Comparison of ENCODE assay signal across 27 mouse cellular contexts in the genomic region with DNA sequence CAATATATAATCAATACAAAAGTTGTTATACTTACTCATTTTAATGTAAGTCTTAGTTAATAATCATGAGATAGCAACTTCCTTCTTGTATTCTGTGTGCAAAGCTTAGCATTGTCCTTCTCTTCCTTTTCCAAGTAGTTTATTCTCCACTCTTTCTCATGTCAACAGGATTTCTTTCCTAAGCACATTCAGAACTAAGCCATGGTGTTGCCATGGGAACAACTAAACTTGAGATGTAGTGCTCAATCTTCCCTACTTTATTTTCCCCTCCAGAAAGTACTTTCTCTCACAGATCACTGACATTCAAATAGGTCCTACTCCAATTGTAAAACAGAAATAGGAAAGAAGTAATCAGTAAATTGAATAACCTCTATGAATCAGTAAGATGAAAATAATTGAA.
DNase-seq lines count a peak whose midpoint lies in the region; ATAC-seq and TF ChIP-seq lines count a peak whose summit lies in the region.
"Had no signal": no experiment of that assay in that cellular context is flagged by ENCODE, and none has a peak within 500 bp of the region (broad histone marks: within the 10 kb centered on the region; RNA-seq: fewer than 3 reads in every experiment).

No protein-coding gene starts in this region.

- no peak overlapping the region for H3K27ac ChIP-seq in forebrain, postnatal 0 days (ENCODE audit: low read depth, low read length)
- H3K27ac ChIP-seq in forebrain, embryonic 13.5 days: no peak overlapping the region
- no peak overlapping the region for H3K27ac ChIP-seq in midbrain, embryonic 14.5 days (replicated peaks; ENCODE audit: low read depth, low read length)
- H3K27ac ChIP-seq in midbrain, embryonic 16.5 days (ENCODE audit: low read length): no peak overlapping the region
- no peak overlapping the region for H3K27ac ChIP-seq in kidney, embryonic 14.5 days (ENCODE audit: low read depth, low read length)
- H3K27ac ChIP-seq: embryonic facial prominence, embryonic 12.5 days; embryonic facial prominence, embryonic 15.5 days; forebrain, embryonic 15.5 days; hindbrain, embryonic 13.5 days had no signal

- H3K4me2 ChIP-seq in forebrain, postnatal 0 days (ENCODE audit: low read depth): no peak overlapping the region
- H3K4me2 ChIP-seq in forebrain, embryonic 13.5 days: no peak overlapping the region
- no peak overlapping the region for H3K4me2 ChIP-seq in midbrain, embryonic 14.5 days (ENCODE audit: low read length)
- no peak overlapping the region for H3K4me2 ChIP-seq in midbrain, embryonic 16.5 days (ENCODE audit: low read length)
- H3K4me2 ChIP-seq in kidney, embryonic 14.5 days (replicated peaks; ENCODE audit: low read depth, low read length): no peak overlapping the region
- H3K4me2 ChIP-seq: embryonic facial prominence, embryonic 12.5 days; embryonic facial prominence, embryonic 15.5 days; forebrain, embryonic 15.5 days; heart, embryonic 11.5 days; hindbrain, embryonic 13.5 days had no signal

- no peak overlapping the region for H3K4me3 ChIP-seq in forebrain, postnatal 0 days (ENCODE audit: low read depth, low read length)
- H3K4me3 ChIP-seq in forebrain, embryonic 13.5 days: no peak overlapping the region
- H3K4me3 ChIP-seq in midbrain, embryonic 14.5 days (replicated peaks; ENCODE audit: low read depth, low read length): no peak overlapping the region
- H3K4me3 ChIP-seq in midbrain, embryonic 16.5 days (ENCODE audit: low read depth, low read length): no peak overlapping the region
- H3K4me3 ChIP-seq in kidney, embryonic 14.5 days (ENCODE audit: low read length): no peak overlapping the region
- H3K4me3 ChIP-seq: embryonic facial prominence, embryonic 12.5 days; embryonic facial prominence, embryonic 15.5 days; erythroblast, embryonic 14.5 days; forebrain, embryonic 15.5 days; hindbrain, embryonic 13.5 days had no signal

- H3K4me1 ChIP-seq in forebrain, postnatal 0 days (ENCODE audit: insufficient read depth): no peaks in the 10 kb centered on the region
- H3K4me1 ChIP-seq in forebrain, embryonic 13.5 days: no peaks in the 10 kb centered on the region
- H3K4me1 ChIP-seq in midbrain, embryonic 14.5 days (ENCODE audit: control insufficient read depth, insufficient read depth, low read length): no peaks in the 10 kb centered on the region
- H3K4me1 ChIP-seq in midbrain, embryonic 16.5 days (ENCODE audit: control insufficient read depth, insufficient read depth, low read length): no peaks in the 10 kb centered on the region
- no peaks in the 10 kb centered on the region for H3K4me1 ChIP-seq in kidney, embryonic 14.5 days (ENCODE audit: control insufficient read depth, insufficient read depth, low read length)
- H3K4me1 ChIP-seq: embryonic facial prominence, embryonic 12.5 days; embryonic facial prominence, embryonic 15.5 days; forebrain, embryonic 15.5 days; hindbrain, embryonic 13.5 days had no signal

- no peaks in the 10 kb centered on the region for H3K27me3 ChIP-seq in forebrain, postnatal 0 days (ENCODE audit: insufficient read depth, low read length)
- H3K27me3 ChIP-seq in forebrain, embryonic 13.5 days: no peaks in the 10 kb centered on the region
- H3K27me3 ChIP-seq in midbrain, embryonic 14.5 days (ENCODE audit: control insufficient read depth, insufficient read depth, low read length): no peaks in the 10 kb centered on the region
- no peaks in the 10 kb centered on the region for H3K27me3 ChIP-seq in midbrain, embryonic 16.5 days (ENCODE audit: control insufficient read depth, insufficient read depth, low read depth, low read length)
- no peaks in the 10 kb centered on the region for H3K27me3 ChIP-seq in kidney, embryonic 14.5 days (ENCODE audit: control insufficient read depth, insufficient read depth, low read length)
- H3K27me3 ChIP-seq: embryonic facial prominence, embryonic 12.5 days; embryonic facial prominence, embryonic 15.5 days; forebrain, embryonic 15.5 days; hindbrain, embryonic 13.5 days had no signal

- H3K9ac ChIP-seq in forebrain, postnatal 0 days: no peak overlapping the region
- no peak overlapping the region for H3K9ac ChIP-seq in forebrain, embryonic 13.5 days
- no peak overlapping the region for H3K9ac ChIP-seq in midbrain, embryonic 14.5 days (replicated peaks; ENCODE audit: low read length)
- H3K9ac ChIP-seq in midbrain, embryonic 16.5 days (ENCODE audit: low read depth, low read length): no peak overlapping the region
- H3K9ac ChIP-seq in kidney, embryonic 14.5 days (ENCODE audit: low read depth, low read length): no peak overlapping the region
- H3K9ac ChIP-seq: embryonic facial prominence, embryonic 12.5 days; embryonic facial prominence, embryonic 15.5 days; forebrain, embryonic 15.5 days; hindbrain, embryonic 13.5 days had no signal

- no peaks in the 10 kb centered on the region for H3K36me3 ChIP-seq in forebrain, postnatal 0 days (ENCODE audit: insufficient read depth)
- H3K36me3 ChIP-seq in forebrain, embryonic 13.5 days (ENCODE audit: poor library complexity, severe bottlenecking): no peaks in the 10 kb centered on the region
- no peaks in the 10 kb centered on the region for H3K36me3 ChIP-seq in midbrain, embryonic 14.5 days (ENCODE audit: control insufficient read depth, insufficient read depth, low read length)
- H3K36me3 ChIP-seq in midbrain, embryonic 16.5 days (ENCODE audit: control insufficient read depth, insufficient read depth, low read length): no peaks in the 10 kb centered on the region
- H3K36me3 ChIP-seq in kidney, embryonic 14.5 days (ENCODE audit: control insufficient read depth, insufficient read depth, low read length): no peaks in the 10 kb centered on the region
- H3K36me3 ChIP-seq: embryonic facial prominence, embryonic 12.5 days; embryonic facial prominence, embryonic 15.5 days; forebrain, embryonic 15.5 days; hindbrain, embryonic 13.5 days had no signal

- peak; percentile 13 for DNase-seq in forebrain, postnatal 0 days
- DNase-seq in midbrain, embryonic 14.5 days: peak; percentile 52
- peak; percentile 12 for DNase-seq in brain, adult 2 months (ENCODE audit: low read depth, low spot score)
- peak; percentile 18 for DNase-seq in brain, embryonic 18.5 days (ENCODE audit: low read depth, low spot score)
- DNase-seq: adrenal gland, adult 8-10 months; adrenal gland, postnatal 25 days; cerebellum, adult 11-12 months; cerebellum, adult 8-10 months; cerebellum, postnatal 10 days; cerebellum, postnatal 36 days; gastrocnemius, postnatal 14 days; heart, adult 11 months had no signal

- H3K9me3 ChIP-seq in forebrain, postnatal 0 days (ENCODE audit: low read length): no peaks in the 10 kb centered on the region
- no peaks in the 10 kb centered on the region for H3K9me3 ChIP-seq in forebrain, embryonic 13.5 days (replicated peaks)
- no peaks in the 10 kb centered on the region for H3K9me3 ChIP-seq in midbrain, embryonic 14.5 days (ENCODE audit: control insufficient read depth, low read length)
- H3K9me3 ChIP-seq in midbrain, embryonic 16.5 days (replicated peaks; ENCODE audit: control insufficient read depth, low read length, poor library complexity, severe bottlenecking): no peaks in the 10 kb centered on the region
- no peaks in the 10 kb centered on the region for H3K9me3 ChIP-seq in kidney, embryonic 14.5 days (ENCODE audit: control insufficient read depth, low read length)
- H3K9me3 ChIP-seq: embryonic facial prominence, embryonic 12.5 days; embryonic facial prominence, embryonic 15.5 days; forebrain, embryonic 15.5 days; hindbrain, embryonic 13.5 days had no signal

- TF ChIP-seq CTCF in forebrain, postnatal 0 days (IDR thresholded peaks at IDR 0.05; ENCODE audit: low read depth): no peak

- ATAC-seq in forebrain, postnatal 0 days: peak; percentile 58
- ATAC-seq in forebrain, embryonic 13.5 days: no peak
- no peak for ATAC-seq in midbrain, embryonic 14.5 days (ENCODE audit: low FRiP score, low TSS enrichment)
- ATAC-seq in midbrain, embryonic 16.5 days: no peak
- ATAC-seq in erythroblast, adult 5-6 weeks (replicated peaks; ENCODE audit: low FRiP score, poor library complexity, severe bottlenecking): no peak
- no peak for ATAC-seq in kidney, embryonic 14.5 days (ENCODE audit: low FRiP score, low TSS enrichment)
- ATAC-seq: activated CD4-positive, CD25-positive, alpha-beta regulatory T cell, adult 4 months; CD4-positive, CD25-positive, alpha-beta regulatory T cell, adult 4 months; forebrain, embryonic 15.5 days; hindbrain, embryonic 16.5 days; inflammation-experienced regulatory T-cells, adult 6 months; intestine, embryonic 16.5 days had no signal
